Mouse (Mus musculus) G1E (cell line): Measurements from ENCODE around the gene Rnf223. TPM values are rescaled to one million over a fixed set of nuclear protein-coding genes. Genes with fewer than 3 reads are reported as not detected.

Experiments used
- ATAC-seq: 2 replicates; pipeline ENCODE4 v1.8.0; 2016; ENCODE audit warnings: mild to moderate bottlenecking; ENCODE audit not compliant: insufficient number of reproducible peaks, poor library complexity, low FRiP score, severe bottlenecking; ENCODE audit errors: extremely low read depth
- DNase-seq: peaks from one replicate; pipeline ENCODE4 v3.0.0; 2012; ENCODE audit warnings: low spot score
- H3K27me3 ChIP-seq: 2 replicates; pipeline ENCODE4 v1.6.1; 2012; ENCODE audit warnings: mild to moderate bottlenecking, low read length, inconsistent platforms; ENCODE audit not compliant: insufficient read depth
- H3K36me3 ChIP-seq: replicated peaks from 2 replicates; pipeline ENCODE3; 2012; ENCODE audit warnings: mild to moderate bottlenecking, inconsistent platforms
- H3K4me1 ChIP-seq: 2 replicates; pipeline ENCODE4 v1.6.1; 2012; ENCODE audit warnings: low read depth, low read length, inconsistent platforms, mixed read lengths; ENCODE audit not compliant: insufficient read depth
- H3K4me3 ChIP-seq: 2 replicates; pipeline ENCODE4 v1.5.1; 2012; ENCODE audit warnings: low read depth, mild to moderate bottlenecking, inconsistent platforms, low read length, moderate library complexity, mixed read lengths
- H3K9me3 ChIP-seq: replicated peaks from 2 replicates; pipeline ENCODE4 v1.6.1; 2012; ENCODE audit warnings: inconsistent platforms
- CTCF ChIP-seq: IDR thresholded peaks from 2 replicates; pipeline ENCODE4 v1.5.1; 2012; ENCODE audit warnings: low read depth, low read length, inconsistent platforms, mixed read lengths
- GATA1 ChIP-seq: IDR thresholded peaks from 2 replicates; pipeline ENCODE4 v1.6.1; 2012; ENCODE audit warnings: borderline replicate concordance, low read length, inconsistent platforms, mixed read lengths
- GATA2 ChIP-seq: IDR thresholded peaks from 2 replicates; pipeline ENCODE4 v1.6.1; 2012; ENCODE audit warnings: low read depth, low read length, inconsistent platforms, borderline replicate concordance
- POLR2AphosphoS5 ChIP-seq: IDR thresholded peaks from 2 replicates; pipeline ENCODE4 v1.6.1; 2012; ENCODE audit warnings: low read depth, low read length, inconsistent platforms; ENCODE audit not compliant: insufficient replicate concordance
- TAL1 ChIP-seq: conservative IDR thresholded peaks from 2 replicates; pipeline ENCODE4 v1.6.1; 2012; ENCODE audit warnings: low read depth, low read length, inconsistent platforms, mixed read lengths
- polyA plus RNA-seq: library from polyadenylated mRNA; stranded (reverse); fragments of >175 nt; gene quantifications from 2 replicates; pipeline ENCODE4 v1.2.3, GENCODE M21; 2012
- total RNA-seq, 2 experiments: library from RNA; stranded (forward) in 1 of 2; stranded (reverse) in 1 of 2; fragments of 200-1000 nt in 1 of 2; fragments of >200 nt in 1 of 2; fragmentation: Nextera tagmentation in 1 of 2; gene quantifications; 2 replicates each; pipeline ENCODE4 v1.2.3; 2014 to 2017

The Rnf223 gene
- total and polyA plus RNA-seq, 3 experiments, result 0.11 to 2.3 (median 0.16) TPM

DNA sequence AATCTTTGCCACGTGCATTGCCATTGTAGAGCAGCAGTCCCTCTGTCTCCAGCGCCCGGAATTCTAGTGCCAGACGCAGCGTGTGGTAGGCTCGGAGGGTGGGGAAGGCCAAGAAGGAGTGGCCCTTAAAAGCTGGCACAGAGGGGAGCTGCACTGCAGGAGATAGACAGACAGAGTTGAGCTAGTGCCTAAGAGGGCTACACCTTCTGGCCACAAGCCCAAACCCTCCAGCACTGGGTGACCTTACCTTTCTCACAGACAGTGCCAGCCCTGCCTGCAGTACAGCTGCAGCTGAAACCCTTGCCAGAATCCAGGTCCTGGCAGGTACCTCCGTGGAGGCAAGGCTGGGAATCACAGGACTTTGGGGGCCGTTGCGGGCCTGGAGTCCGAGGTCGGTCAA, 41.5 kb downstream of the Rnf223 start:
- ATAC-seq (no peak), DNase-seq (no peak)
- Histone ChIP-seq H3K27me3 (no peaks in the 10 kb centered on the region; the same call in 1 of the 2 replicates), H3K4me3 (no peak overlapping the region), H3K36me3 (no peaks in the 10 kb centered on the region), H3K9me3 (peaks cover 72% of the 10 kb centered on the region), H3K4me1 (no peaks in the 10 kb centered on the region)
- TF ChIP-seq TAL1 (no peak), GATA2 (no peak), CTCF (no peak), POLR2AphosphoS5 (no peak), GATA1 (no peak)

DNA sequence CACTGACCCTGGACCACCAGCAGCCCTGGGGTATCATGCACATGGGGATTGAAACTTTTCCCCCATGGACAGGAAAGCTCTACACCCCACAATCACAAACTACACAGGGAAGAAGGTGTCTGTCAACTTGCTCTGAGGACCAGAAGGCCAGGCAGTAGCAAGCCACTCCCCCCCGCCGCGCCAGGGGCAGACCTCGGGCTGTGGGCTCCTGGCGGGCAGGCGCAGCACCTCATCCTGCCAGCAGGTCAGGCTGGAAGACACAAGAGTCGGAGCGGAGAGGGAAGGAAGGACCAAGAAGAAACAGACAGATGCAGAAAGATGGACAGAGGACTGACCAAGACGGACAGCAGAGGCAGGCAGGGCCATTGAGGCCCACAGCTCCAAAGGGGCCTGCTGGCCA, 47.3 kb downstream of the Rnf223 start:
- ATAC-seq (no peak), DNase-seq (no peak)
- Histone ChIP-seq H3K36me3 (no peaks in the 10 kb centered on the region), H3K27me3 (no peaks in the 10 kb centered on the region; the same call in 1 of the 2 replicates), H3K4me3 (0 out of 2 replicates have a peak overlapping the region, but pooled peaks have one; percentile 31), H3K4me1 (no peaks in the 10 kb centered on the region), H3K9me3 (peaks cover 57% of the 10 kb centered on the region)
- TF ChIP-seq GATA1, result no peak
- TF ChIP-seq POLR2AphosphoS5, result no peak
- TF ChIP-seq GATA2, result no peak
- TF ChIP-seq TAL1, result no peak
- TF ChIP-seq CTCF, result no peak

Other genes starting within 250 kb of the Rnf223 start
- 16.6 and 19.5 TPM in 2 replicates for gene Pusl1, start 238.7 kb upstream of the Rnf223 start, total RNA-seq (2014; fragmentation: Nextera tagmentation)
- 27.9 and 32.3 TPM in 2 replicates for gene Pusl1, start 238.7 kb upstream of the Rnf223 start, total RNA-seq (2017)
- gene Pusl1, start 238.7 kb upstream of the Rnf223 start, polyA plus RNA-seq, result 135 and 233 TPM in 2 replicates
- gene Acap3, start 238.7 kb upstream of the Rnf223 start, total RNA-seq (2014; fragmentation: Nextera tagmentation), result 16.5 and 19.9 TPM in 2 replicates
- gene Acap3, start 238.7 kb upstream of the Rnf223 start, total RNA-seq (2017), result 12.4 and 12.5 TPM in 2 replicates
- 31.0 and 32.9 TPM in 2 replicates for gene Acap3, start 238.7 kb upstream of the Rnf223 start, polyA plus RNA-seq
- gene Ube2j2, start 186.7 kb upstream of the Rnf223 start, total RNA-seq (2014; fragmentation: Nextera tagmentation), result 118 and 122 TPM in 2 replicates
- 124 and 178 TPM in 2 replicates for gene Ube2j2, start 186.7 kb upstream of the Rnf223 start, total RNA-seq (2017)
- 167 and 223 TPM in 2 replicates for gene Ube2j2, start 186.7 kb upstream of the Rnf223 start, polyA plus RNA-seq
- 17.0 and 19.9 TPM in 2 replicates for gene C1qtnf12, start 168.2 kb upstream of the Rnf223 start, total RNA-seq (2014; fragmentation: Nextera tagmentation)
- gene C1qtnf12, start 168.2 kb upstream of the Rnf223 start, total RNA-seq (2017), result 9.7 and 14.2 TPM in 2 replicates
- 43.7 and 60.7 TPM in 2 replicates for gene C1qtnf12, start 168.2 kb upstream of the Rnf223 start, polyA plus RNA-seq
- 3.6 and 5.1 TPM in 2 replicates for gene B3galt6, start 137.9 kb upstream of the Rnf223 start, total RNA-seq (2014; fragmentation: Nextera tagmentation)
- gene B3galt6, start 137.9 kb upstream of the Rnf223 start, total RNA-seq (2017), result 11.6 and 11.7 TPM in 2 replicates
- 4.1 and 4.2 TPM in 2 replicates for gene B3galt6, start 137.9 kb upstream of the Rnf223 start, polyA plus RNA-seq
- 51.0 and 94.4 TPM in 2 replicates for gene Sdf4, start 137.6 kb upstream of the Rnf223 start, total RNA-seq (2014; fragmentation: Nextera tagmentation)
- 156 and 163 TPM in 2 replicates for gene Sdf4, start 137.6 kb upstream of the Rnf223 start, total RNA-seq (2017)
- gene Sdf4, start 137.6 kb upstream of the Rnf223 start, polyA plus RNA-seq, result 30.7 and 31.8 TPM in 2 replicates
- gene Tnfrsf4, start 116.7 kb upstream of the Rnf223 start, total RNA-seq (2014; fragmentation: Nextera tagmentation), result 2.3 and 2.5 TPM in 2 replicates
- gene Tnfrsf4, start 116.7 kb upstream of the Rnf223 start, total RNA-seq (2017), result 1.2 and 3.1 TPM in 2 replicates
- 0.58 and 1.1 TPM in 2 replicates for gene Tnfrsf4, start 116.7 kb upstream of the Rnf223 start, polyA plus RNA-seq
- gene Tnfrsf18, start 104.3 kb upstream of the Rnf223 start, total RNA-seq (2014; fragmentation: Nextera tagmentation), result not detected in 2 replicates
- 0.22 TPM in 1 of 2 replicates, not detected in the other for gene Tnfrsf18, start 104.3 kb upstream of the Rnf223 start, total RNA-seq (2017)
- not detected in 2 replicates for gene Tnfrsf18, start 104.3 kb upstream of the Rnf223 start, polyA plus RNA-seq
- gene Ttll10, start 71.1 kb upstream of the Rnf223 start, total RNA-seq (2014; fragmentation: Nextera tagmentation), result 1.5 TPM in 1 of 2 replicates, not detected in the other
- gene Ttll10, start 71.1 kb upstream of the Rnf223 start, total RNA-seq (2017), result 0.12 TPM in 1 of 2 replicates, not detected in the other
- gene Ttll10, start 71.1 kb upstream of the Rnf223 start, polyA plus RNA-seq, result not detected in 2 replicates
- gene 9430015G10Rik, start 20.5 kb upstream of the Rnf223 start, total RNA-seq (2014; fragmentation: Nextera tagmentation), result 67.9 and 74.6 TPM in 2 replicates
- gene 9430015G10Rik, start 20.5 kb upstream of the Rnf223 start, total RNA-seq (2017), result 43.6 and 52.0 TPM in 2 replicates
- gene 9430015G10Rik, start 20.5 kb upstream of the Rnf223 start, polyA plus RNA-seq, result 10.4 and 13.5 TPM in 2 replicates
- gene Agrn, start 67.0 kb downstream of the Rnf223 start, total RNA-seq (2014; fragmentation: Nextera tagmentation), result 1.7 and 2.0 TPM in 2 replicates
- 0.38 and 0.70 TPM in 2 replicates for gene Agrn, start 67.0 kb downstream of the Rnf223 start, total RNA-seq (2017)
- 0.48 and 0.70 TPM in 2 replicates for gene Agrn, start 67.0 kb downstream of the Rnf223 start, polyA plus RNA-seq
- not detected in 2 replicates for gene Isg15, start 70.3 kb downstream of the Rnf223 start, total RNA-seq (2014; fragmentation: Nextera tagmentation)
- 0.16 and 0.93 TPM in 2 replicates for gene Isg15, start 70.3 kb downstream of the Rnf223 start, total RNA-seq (2017)
- gene Isg15, start 70.3 kb downstream of the Rnf223 start, polyA plus RNA-seq, result 0.09 and 0.16 TPM in 2 replicates
- gene AW011738, start 72.8 kb downstream of the Rnf223 start, total RNA-seq (2014; fragmentation: Nextera tagmentation), result not detected in 2 replicates
- 0.11 TPM in 1 of 2 replicates, not detected in the other for gene AW011738, start 72.8 kb downstream of the Rnf223 start, total RNA-seq (2017)
- not detected in 2 replicates for gene AW011738, start 72.8 kb downstream of the Rnf223 start, polyA plus RNA-seq
- not detected in 2 replicates for gene Perm1, start 85.4 kb downstream of the Rnf223 start, total RNA-seq (2014; fragmentation: Nextera tagmentation)
- gene Perm1, start 85.4 kb downstream of the Rnf223 start, total RNA-seq (2017), result 0.05 TPM in 1 of 2 replicates, not detected in the other
- not detected in 2 replicates for gene Perm1, start 85.4 kb downstream of the Rnf223 start, polyA plus RNA-seq
- 14.7 and 19.4 TPM in 2 replicates for gene Plekhn1, start 104.3 kb downstream of the Rnf223 start, total RNA-seq (2014; fragmentation: Nextera tagmentation)
- 8.9 and 9.6 TPM in 2 replicates for gene Plekhn1, start 104.3 kb downstream of the Rnf223 start, total RNA-seq (2017)
- 11.3 and 13.4 TPM in 2 replicates for gene Plekhn1, start 104.3 kb downstream of the Rnf223 start, polyA plus RNA-seq
- 131 and 141 TPM in 2 replicates for gene Noc2l, start 105.5 kb downstream of the Rnf223 start, total RNA-seq (2014; fragmentation: Nextera tagmentation)
- gene Noc2l, start 105.5 kb downstream of the Rnf223 start, total RNA-seq (2017), result 73.7 and 86.3 TPM in 2 replicates
- gene Noc2l, start 105.5 kb downstream of the Rnf223 start, polyA plus RNA-seq, result 93.0 and 102 TPM in 2 replicates
- gene Samd11, start 125.1 kb downstream of the Rnf223 start, total RNA-seq (2014; fragmentation: Nextera tagmentation), result 24.2 TPM in 1 of 2 replicates, not detected in the other
- 0.11 and 0.23 TPM in 2 replicates for gene Samd11, start 125.1 kb downstream of the Rnf223 start, total RNA-seq (2017)
- 0.07 and 0.12 TPM in 2 replicates for gene Samd11, start 125.1 kb downstream of the Rnf223 start, polyA plus RNA-seq
- not detected in 2 replicates for gene Vmn2r-ps159, start 200.6 kb downstream of the Rnf223 start, total RNA-seq (2014; fragmentation: Nextera tagmentation)
- gene Vmn2r-ps159, start 200.6 kb downstream of the Rnf223 start, total RNA-seq (2017), result not detected in 2 replicates
- not detected in 2 replicates for gene Vmn2r-ps159, start 200.6 kb downstream of the Rnf223 start, polyA plus RNA-seq